Mouse (Mus musculus) hindbrain, embryonic 10.5 days (tissue): Measurements from ENCODE around the gene Krtap26-1. TPM values are rescaled to one million over a fixed set of nuclear protein-coding genes. Genes with fewer than 3 reads are reported as not detected.

ENCODE experiments used
- DNase-seq: peaks from one replicate; pipeline ENCODE4 v3.0.0-alpha.2; 2017; ENCODE audit warnings: low spot score
- H3K27ac ChIP-seq: fragments of 300-500 bp; sonication (generic); 2 replicates; pipeline ENCODE4 v1.5.1; 2016; ENCODE audit warnings: mild to moderate bottlenecking, moderate library complexity
- H3K27me3 ChIP-seq: fragments of 300-500 bp; sonication (generic); 2 replicates; pipeline ENCODE4 v1.6.1; 2016; ENCODE audit warnings: mild to moderate bottlenecking; ENCODE audit not compliant: poor library complexity, insufficient read depth, severe bottlenecking
- H3K36me3 ChIP-seq: fragments of 300-500 bp; sonication (generic); 2 replicates; pipeline ENCODE4 v1.6.1; 2016; ENCODE audit warnings: mild to moderate bottlenecking, moderate library complexity
- H3K4me1 ChIP-seq: fragments of 300-500 bp; sonication (generic); replicated peaks from 2 replicates; pipeline ENCODE4 v1.6.1; 2016; ENCODE audit warnings: mild to moderate bottlenecking
- H3K4me3 ChIP-seq: fragments of 300-500 bp; sonication (generic); 2 replicates; pipeline ENCODE4 v1.5.1; 2016; ENCODE audit warnings: mild to moderate bottlenecking, moderate library complexity
- H3K9me3 ChIP-seq: fragments of 300-500 bp; sonication (generic); 2 replicates; pipeline ENCODE4 v1.6.1; 2016; ENCODE audit warnings: mild to moderate bottlenecking, moderate library complexity
- WGBS: fragments of 180-500 bp; shearing (Covaris S2); methylation state at CpG from one replicate; pipeline ENCODE4 v1.1.7; 2016; 5-methylcytosine and 5-hydroxymethylcytosine counted together
- polyA plus RNA-seq: library from polyadenylated mRNA; unstranded; fragments of >200 nt; fragmentation: Nextera tagmentation; extraction: Ambion mirVana; gene quantifications from 2 replicates; pipeline ENCODE4 v1.2.1, GENCODE M21; 2016

The Krtap26-1 gene
- polyA plus RNA-seq, 1 experiment from 2014 or later, result not detected

- H3K27ac ChIP-seq, result no peak overlapping the region
- no peaks in the 10 kb centered on the region; the same call in 1 of the 2 replicates for H3K4me1 ChIP-seq
- DNase-seq, result no peak
- no peak overlapping the region for H3K4me3 ChIP-seq
- WGBS, result 70% methylated on average over 4 of the region's 4 CpGs
- H3K36me3 ChIP-seq, result no peaks in the 10 kb centered on the region
- H3K9me3 ChIP-seq, result no peaks in the 10 kb centered on the region
- no peaks in the 10 kb centered on the region for H3K27me3 ChIP-seq
Observed at GRCm38 (mm10) chr16:88612712-88613111, 34.9 kb downstream of the Krtap26-1 start.

DNA sequence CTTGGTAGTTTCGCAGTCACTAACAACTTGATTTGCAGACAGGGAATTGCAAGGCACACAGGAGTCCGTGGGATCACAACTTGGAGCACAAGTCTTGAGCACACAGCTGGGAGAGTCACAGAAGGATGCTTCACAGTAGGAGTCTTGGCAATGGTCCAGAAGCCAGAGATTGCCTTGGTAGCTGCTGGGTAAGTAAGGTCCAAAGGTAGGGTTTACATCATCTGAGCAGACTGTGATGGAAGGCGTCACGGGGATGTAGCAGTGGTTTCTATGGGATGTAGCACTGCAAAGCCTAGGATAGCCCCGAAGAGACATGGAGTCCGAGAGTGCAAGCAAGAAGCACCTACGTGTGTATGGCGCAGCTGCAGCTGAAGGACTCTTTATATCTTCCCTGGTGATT is 35.7 kb downstream of the Krtap26-1 start, which contains the start of gene Krtap24-1:
Gene Krtap24-1, minus strand, starts transcription at position 358 of the 400 bp plus-strand sequence.
- no peak within 1 kb of the TSS for H3K27ac ChIP-seq
- no peak within 1 kb of the TSS for H3K4me3 ChIP-seq
- H3K36me3 ChIP-seq, result no peaks in the 10 kb centered on the region
- no peaks in the 10 kb centered on the region for H3K9me3 ChIP-seq
- H3K27me3 ChIP-seq, result no peaks in the 10 kb centered on the region
- no peak for DNase-seq
- WGBS, result 94% methylated on average over 8 of the region's 8 CpGs
- no peaks in the 10 kb centered on the region; the same call in 1 of the 2 replicates for H3K4me1 ChIP-seq

DNA sequence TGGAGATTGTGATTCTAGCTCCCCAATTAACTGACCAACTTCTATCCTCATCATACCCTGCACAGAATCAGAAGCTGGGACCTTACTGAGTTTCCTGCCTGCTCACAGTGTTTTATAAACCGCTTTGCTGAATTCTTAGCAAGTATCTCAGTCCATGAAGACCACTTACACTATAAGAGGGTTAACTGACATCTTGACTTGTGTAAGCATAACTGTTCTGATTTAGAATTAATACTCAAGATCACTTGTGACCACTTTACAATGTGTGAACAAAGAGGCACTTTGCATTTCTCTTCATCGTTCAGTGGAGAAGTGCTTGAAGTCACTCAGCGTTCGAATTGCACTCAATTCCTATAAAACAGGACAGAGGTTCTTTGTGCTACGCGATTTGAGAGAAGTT is 43.0 kb downstream of the Krtap26-1 start:
- 92% methylated on average over 6 of the region's 6 CpGs for WGBS
- no peaks in the 10 kb centered on the region for H3K36me3 ChIP-seq
- H3K4me3 ChIP-seq, result no peak overlapping the region
- no peaks in the 10 kb centered on the region for H3K27me3 ChIP-seq
- H3K9me3 ChIP-seq, result no peaks in the 10 kb centered on the region
- no peak overlapping the region for H3K27ac ChIP-seq
- DNase-seq, result no peak
- H3K4me1 ChIP-seq, result peaks cover 4% of the 10 kb centered on the region

DNA sequence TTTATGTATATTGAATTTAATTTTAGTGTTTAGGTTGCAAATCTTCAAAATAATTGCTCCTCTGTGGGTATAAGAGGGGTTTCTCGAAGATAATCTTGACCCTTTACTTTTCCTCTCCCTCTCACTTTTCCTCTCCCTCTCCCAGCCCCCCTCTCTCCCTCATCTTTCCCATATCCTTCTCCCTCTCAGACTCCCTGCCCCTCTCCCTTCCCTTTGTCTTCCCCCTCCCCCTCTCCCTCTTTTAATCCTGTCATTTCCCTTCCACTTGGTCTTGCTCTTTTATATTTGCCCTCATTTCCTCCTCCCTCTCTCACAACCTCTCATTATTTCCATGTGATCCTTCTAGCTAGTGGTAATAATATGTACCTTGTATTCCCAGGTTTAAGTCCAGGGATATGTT is 45.1 kb downstream of the Krtap26-1 start:
- Histone ChIP-seq H3K4me1 (peaks cover 4% of the 10 kb centered on the region), H3K36me3 (no peaks in the 10 kb centered on the region), H3K9me3 (no peaks in the 10 kb centered on the region), H3K27ac (no peak overlapping the region), H3K4me3 (no peak overlapping the region), H3K27me3 (no peaks in the 10 kb centered on the region)
- 71% methylated on average over 1 of the region's 1 CpGs for WGBS
- DNase-seq, result no peak

DNA sequence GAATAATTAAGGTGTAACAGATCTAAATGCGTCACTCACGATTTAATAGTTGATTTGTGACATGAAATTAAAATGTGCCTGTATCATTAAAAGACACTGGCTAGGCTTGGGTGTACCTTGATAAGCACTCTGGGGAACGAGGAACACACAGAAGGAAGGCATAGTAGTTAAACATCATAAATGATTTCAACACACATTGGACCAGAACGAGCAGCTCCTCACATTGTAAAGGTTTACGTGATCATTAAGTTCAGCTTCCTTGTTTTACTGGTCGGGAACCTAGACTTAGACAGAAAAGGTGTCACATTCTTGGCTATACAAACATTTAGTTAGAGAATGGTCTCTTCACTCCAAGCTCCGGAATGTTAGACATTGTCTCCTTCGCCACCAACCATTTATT is 47.3 kb downstream of the Krtap26-1 start:
- DNase-seq, result no peak
- Histone ChIP-seq H3K9me3 (no peaks in the 10 kb centered on the region), H3K36me3 (no peaks in the 10 kb centered on the region), H3K4me3 (no peak overlapping the region), H3K27ac (no peak overlapping the region), H3K27me3 (no peaks in the 10 kb centered on the region), H3K4me1 (peaks cover 7% of the 10 kb centered on the region)
- 91% methylated on average over 8 of the region's 8 CpGs for WGBS

GRCm38 (mm10) chr16:88599504-88600237 is 47.9 kb downstream of the Krtap26-1 start:
- Histone ChIP-seq H3K4me1 (peaks cover 7% of the 10 kb centered on the region), H3K36me3 (no peaks in the 10 kb centered on the region), H3K9me3 (no peaks in the 10 kb centered on the region), H3K27me3 (no peaks in the 10 kb centered on the region), H3K4me3 (no peak overlapping the region), H3K27ac (no peak overlapping the region)
- no peak for DNase-seq
- 76% methylated on average over 16 of the region's 16 CpGs for WGBS

Other genes starting within 250 kb of the Krtap26-1 start
- not detected in 2 replicates for gene Cldn17, start 140.8 kb downstream of the Krtap26-1 start, polyA plus RNA-seq
- 1.3 and 2.3 TPM in 2 replicates for gene Cldn8, start 84.6 kb downstream of the Krtap26-1 start, polyA plus RNA-seq
- not detected in 2 replicates for gene Krtap24-1, start 35.5 kb downstream of the Krtap26-1 start, polyA plus RNA-seq
- not detected in 2 replicates for gene 2310079G19Rik, start 20.1 kb downstream of the Krtap26-1 start, polyA plus RNA-seq
- not detected in 2 replicates for gene Krtap27-1, start 23.9 kb upstream of the Krtap26-1 start, polyA plus RNA-seq
- not detected in 2 replicates for gene 2310061N02Rik, start 60.2 kb upstream of the Krtap26-1 start, polyA plus RNA-seq
- not detected in 2 replicates for gene Krtap13-1, start 81.1 kb upstream of the Krtap26-1 start, polyA plus RNA-seq
- not detected in 2 replicates for gene Krtap13, start 103.8 kb upstream of the Krtap26-1 start, polyA plus RNA-seq
- not detected in 2 replicates for gene 2310034C09Rik, start 111.1 kb upstream of the Krtap26-1 start, polyA plus RNA-seq
- gene 2310057N15Rik, start 126.4 kb upstream of the Krtap26-1 start, polyA plus RNA-seq, result not detected in 2 replicates
- gene Gm5965, start 130.1 kb upstream of the Krtap26-1 start, polyA plus RNA-seq, result not detected in 2 replicates
- not detected in 2 replicates for gene Gm20741, start 164.4 kb upstream of the Krtap26-1 start, polyA plus RNA-seq
- gene Krtap15, start 172.4 kb upstream of the Krtap26-1 start, polyA plus RNA-seq, result not detected in 2 replicates
- gene Krtap14, start 178.3 kb upstream of the Krtap26-1 start, polyA plus RNA-seq, result not detected in 2 replicates
- gene Krtap19-1, start 221.6 kb upstream of the Krtap26-1 start, polyA plus RNA-seq, result not detected in 2 replicates
- not detected in 2 replicates for gene Krtap19-2, start 226.5 kb upstream of the Krtap26-1 start, polyA plus RNA-seq
- not detected in 2 replicates for gene Krtap19-3, start 230.2 kb upstream of the Krtap26-1 start, polyA plus RNA-seq
- gene Krtap19-4, start 237.3 kb upstream of the Krtap26-1 start, polyA plus RNA-seq, result not detected in 2 replicates
- gene Krtap19-5, start 248.7 kb upstream of the Krtap26-1 start, polyA plus RNA-seq, result not detected in 2 replicates